Mouse (Mus musculus) liver, embryonic 14.5 days (tissue): ENCODE data around the gene Zfp57. TPM values are rescaled to one million over a fixed set of nuclear protein-coding genes. Genes with fewer than 3 reads are reported as not detected.
"Not testable (repeated sequence)": the region's sequence is repeated elsewhere in the genome, so short reads cannot be mapped to it uniquely, and the experiment has no call there.

ENCODE experiments used
- ATAC-seq: fragments of 200-750 bp; cut with Nextera tagmentation; 2 replicates; pipeline ENCODE4 v1.8.0; 2017; ENCODE audit warnings: moderate number of reproducible peaks, mild to moderate bottlenecking, moderate library complexity; ENCODE audit not compliant: insufficient read depth
- DNase-seq, 3 experiments: peaks; one replicate each; pipeline ENCODE4 v3.0.0-alpha.2; 2012 to 2013; ENCODE audit warnings: low read depth in 3 of 3, low spot score in 3 of 3
- H3K27ac ChIP-seq: fragments of 300-500 bp; sonication (generic); 2 replicates; pipeline ENCODE4 v1.5.1; 2014; ENCODE audit warnings: moderate library complexity, mild to moderate bottlenecking, control low read depth, inconsistent platforms
- H3K27me3 ChIP-seq: fragments of 300-500 bp; sonication (generic); 2 replicates; pipeline ENCODE4 v1.6.1; 2014; ENCODE audit warnings: mild to moderate bottlenecking, low read length, moderate library complexity; ENCODE audit not compliant: control insufficient read depth, insufficient read depth
- H3K36me3 ChIP-seq: fragments of 300-500 bp; sonication (generic); replicated peaks from 2 replicates; pipeline ENCODE4 v1.6.1; 2014; ENCODE audit warnings: low read depth; ENCODE audit not compliant: control insufficient read depth, insufficient read depth
- H3K4me1 ChIP-seq, 2 experiments: fragments of 200-500 bp in 1 of 2; fragments of 300-500 bp in 1 of 2; sonication (generic) in 1 of 2; replicated peaks; 2 replicates each; pipeline ENCODE4 v1.6.1; 2012 to 2014; ENCODE audit warnings: antibody characterized with exemption in 1 of 2, inconsistent platforms in 1 of 2, low read length in 1 of 2; ENCODE audit not compliant: control insufficient read depth in 2 of 2, insufficient read depth in 2 of 2
- H3K4me2 ChIP-seq: fragments of 300-500 bp; sonication (generic); 2 replicates; pipeline ENCODE4 v1.6.1; 2014; ENCODE audit warnings: low read depth, mild to moderate bottlenecking, control low read depth, moderate library complexity
- H3K4me3 ChIP-seq, 2 experiments: fragments of 200-500 bp in 1 of 2; fragments of 300-500 bp in 1 of 2; sonication (generic) in 1 of 2; 2 replicates each; pipeline ENCODE4 v1.5.1; 2012 to 2014; ENCODE audit warnings: low read depth in 2 of 2, low read length in 2 of 2, mild to moderate bottlenecking in 2 of 2, control low read depth in 1 of 2, inconsistent platforms in 1 of 2, moderate library complexity in 1 of 2; ENCODE audit not compliant: insufficient read depth in 1 of 2
- H3K9ac ChIP-seq: fragments of 300-500 bp; sonication (generic); replicated peaks from 2 replicates; pipeline ENCODE4 v1.6.1; 2014; ENCODE audit warnings: mild to moderate bottlenecking, control low read depth, moderate library complexity
- H3K9me3 ChIP-seq: fragments of 300-500 bp; sonication (generic); 2 replicates; pipeline ENCODE4 v1.6.1; 2016; ENCODE audit warnings: low read length, mixed read lengths; ENCODE audit not compliant: control insufficient read depth
- CTCF ChIP-seq: IDR thresholded peaks from 2 replicates; pipeline ENCODE4 v1.5.1; 2016; ENCODE audit warnings: antibody characterized with exemption, low read depth, control low read depth
- EP300 ChIP-seq: IDR thresholded peaks from 2 replicates; pipeline ENCODE4 v1.6.1; 2016; ENCODE audit warnings: antibody characterized with exemption, low read depth
- WGBS: fragments of 180-500 bp; shearing (Covaris S2); extraction: QIAGEN DNeasy Blood & Tissue Kit; methylation state at CpG from one replicate; pipeline ENCODE4 v1.1.7; 2014; ENCODE audit not compliant: insufficient replicate concordance; 5-methylcytosine and 5-hydroxymethylcytosine counted together
- polyA plus RNA-seq, 2 experiments: library from polyadenylated mRNA; depleted of rRNA in 1 of 2; stranded (reverse) in 1 of 2; unstranded in 1 of 2; fragments of >200 nt; fragmentation: Nextera tagmentation in 1 of 2; extraction: Ambion mirVana in 1 of 2; gene quantifications; 2 replicates each; pipeline versions ENCODE4 v1.2.1 to v1.2.3; 2012 to 2014

The Zfp57 gene
- polyA plus RNA-seq, 2 experiments, result 2.2 to 3.3 TPM

- H3K4me1 ChIP-seq, result no peaks in the 10 kb centered on the region
- no peak overlapping the region for H3K9ac ChIP-seq
- no peak for TF ChIP-seq EP300
- TF ChIP-seq CTCF, result no peak
- no peak overlapping the region for H3K4me3 ChIP-seq
- no peak overlapping the region for H3K27ac ChIP-seq
- ATAC-seq (no peak), DNase-seq (no peak)
- H3K9me3 ChIP-seq, result no peaks in the 10 kb centered on the region
- H3K4me2 ChIP-seq, result no peak overlapping the region
- H3K27me3 ChIP-seq, result no peaks in the 10 kb centered on the region
- no peaks in the 10 kb centered on the region for H3K36me3 ChIP-seq
- WGBS, result 69% methylated on average over 3 of the region's 3 CpGs
These were observed 17.4 kb downstream of the Zfp57 start for GRCm38 (mm10) chr17:37018328-37018727.

- H3K4me2 ChIP-seq, H3K4me3 ChIP-seq, H3K36me3 ChIP-seq, DNase-seq, H3K4me1 ChIP-seq, H3K9ac ChIP-seq, H3K9me3 ChIP-seq, ATAC-seq, H3K27me3 ChIP-seq, H3K27ac ChIP-seq: not testable (repeated sequence)
- WGBS, result 60% methylated on average over 5 of the region's 5 CpGs
These were observed 18.3 kb downstream of the Zfp57 start for GRCm38 (mm10) chr17:37019242-37019641.

GRCm38 (mm10) chr17:37022628-37023576, 21.9 kb downstream of the Zfp57 start, which contains the start of gene Mog:
Gene Mog (minus strand): TSS chr17:37023398.
- no peak within 1 kb of the TSS for H3K9ac ChIP-seq
- H3K4me2 ChIP-seq, result no peak within 1 kb of the TSS
- H3K4me3 ChIP-seq, result no peak within 1 kb of the TSS
- no peaks in the 10 kb centered on the region for H3K4me1 ChIP-seq
- TF ChIP-seq EP300 (no peak), CTCF (no peak)
- WGBS, result 50% methylated on average over 9 of the region's 9 CpGs
- no peaks in the 10 kb centered on the region for H3K27me3 ChIP-seq
- DNase-seq (no peak), ATAC-seq (no peak)
- H3K27ac ChIP-seq, result no peak within 1 kb of the TSS
- no peaks in the 10 kb centered on the region for H3K9me3 ChIP-seq
- H3K36me3 ChIP-seq, result no peaks in the 10 kb centered on the region

GRCm38 (mm10) chr17:37026425-37026824, 25.5 kb downstream of the Zfp57 start:
- 73% methylated on average over 2 of the region's 2 CpGs for WGBS
- TF ChIP-seq EP300 (no peak), CTCF (no peak)
- ATAC-seq, result no peak
- no peak overlapping the region for H3K9ac ChIP-seq
- DNase-seq, result no peak
- no peak overlapping the region for H3K27ac ChIP-seq
- no peaks in the 10 kb centered on the region for H3K36me3 ChIP-seq
- H3K27me3 ChIP-seq, result no peaks in the 10 kb centered on the region
- no peaks in the 10 kb centered on the region for H3K4me1 ChIP-seq
- no peak overlapping the region for H3K4me3 ChIP-seq
- no peak overlapping the region for H3K4me2 ChIP-seq
- H3K9me3 ChIP-seq, result no peaks in the 10 kb centered on the region

- 81% methylated on average over 4 of the region's 4 CpGs for WGBS
- ATAC-seq, result no peak
These were observed 26.5 kb downstream of the Zfp57 start for GRCm38 (mm10) chr17:37027486-37027885.

More at GRCm38 (mm10) chr17:37027486-37027885, 26.5 kb downstream of the Zfp57 start:
- TF ChIP-seq CTCF (no peak), EP300 (no peak)
- no peaks in the 10 kb centered on the region for H3K9me3 ChIP-seq
- H3K4me1 ChIP-seq, result no peaks in the 10 kb centered on the region
- H3K36me3 ChIP-seq, result no peaks in the 10 kb centered on the region
- no peak overlapping the region for H3K27ac ChIP-seq
- H3K4me3 ChIP-seq, result no peak overlapping the region
- H3K9ac ChIP-seq, result no peak overlapping the region
- DNase-seq, result no peak
- no peak overlapping the region for H3K4me2 ChIP-seq
- no peaks in the 10 kb centered on the region for H3K27me3 ChIP-seq
